Mouse (Mus musculus): ENCODE measurements at regions not wholly inside any gene's neighbourhood (a gene's known extent, or its start where the extent isn't known, plus 50 kb on each side); places are given as distances from the start of the nearest gene placed in this dataset.

DNA sequence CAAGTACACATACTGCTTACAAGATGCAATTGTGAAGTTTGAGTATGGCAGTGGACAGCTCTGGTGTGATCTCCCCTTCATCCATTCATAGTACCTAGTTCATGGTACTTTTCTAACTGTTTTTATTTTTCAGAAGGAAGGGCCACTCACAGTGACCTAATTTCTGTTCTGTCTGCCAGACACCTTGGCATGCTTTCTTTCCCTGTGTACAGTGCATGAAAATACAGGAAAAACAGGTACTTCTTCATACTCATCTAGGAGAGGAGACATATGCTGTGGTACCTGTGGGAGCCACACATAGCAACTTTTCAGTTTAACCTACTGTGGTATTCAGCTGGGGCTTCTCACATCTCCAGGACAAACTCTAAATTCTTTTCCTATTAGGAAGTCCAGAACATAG, 545.2 kb downstream of the Rnf144a start:
- Histone ChIP-seq H3K4me3 (ENCODE audit: low read length) (no peak overlapping the region), H3K4me2 (replicated peaks; ENCODE audit: low read depth, low read length) (no peak overlapping the region), H3K27ac (ENCODE audit: low read depth, low read length) (no peak overlapping the region), H3K27me3 (ENCODE audit: control insufficient read depth, insufficient read depth, low read length) (no peaks in the 10 kb centered on the region), H3K9me3 (ENCODE audit: control insufficient read depth, low read length) (no peaks in the 10 kb centered on the region), H3K9ac (ENCODE audit: low read depth, low read length) (no peak overlapping the region), H3K36me3 (ENCODE audit: control insufficient read depth, insufficient read depth, low read length) (no peaks in the 10 kb centered on the region), H3K4me1 (ENCODE audit: control insufficient read depth, insufficient read depth, low read length) (no peaks in the 10 kb centered on the region)
- no peak for ATAC-seq (ENCODE audit: low FRiP score, low TSS enrichment)

- WGBS: 94% methylated on average over 3 of the region's 3 CpGs
- H3K4me2 ChIP-seq (replicated peaks; ENCODE audit: low read depth, low read length): no peak overlapping the region
- no peaks in the 10 kb centered on the region for H3K27me3 ChIP-seq (ENCODE audit: control insufficient read depth, insufficient read depth, low read length)
- no peaks in the 10 kb centered on the region for H3K4me1 ChIP-seq (ENCODE audit: control insufficient read depth, insufficient read depth, low read length)
- H3K9me3 ChIP-seq (ENCODE audit: control insufficient read depth, low read length): no peaks in the 10 kb centered on the region
- no peak for ATAC-seq (ENCODE audit: low FRiP score, low TSS enrichment)
- no peak overlapping the region for H3K4me3 ChIP-seq (ENCODE audit: low read length)
- no peaks in the 10 kb centered on the region for H3K36me3 ChIP-seq (ENCODE audit: control insufficient read depth, insufficient read depth, low read length)
- no peak overlapping the region for H3K9ac ChIP-seq (ENCODE audit: low read depth, low read length)
- no peak overlapping the region for H3K27ac ChIP-seq (ENCODE audit: low read depth, low read length)
These were observed 550.0 kb downstream of the Rnf144a start for GRCm38 (mm10) chr12:25865063-25865462.

DNA sequence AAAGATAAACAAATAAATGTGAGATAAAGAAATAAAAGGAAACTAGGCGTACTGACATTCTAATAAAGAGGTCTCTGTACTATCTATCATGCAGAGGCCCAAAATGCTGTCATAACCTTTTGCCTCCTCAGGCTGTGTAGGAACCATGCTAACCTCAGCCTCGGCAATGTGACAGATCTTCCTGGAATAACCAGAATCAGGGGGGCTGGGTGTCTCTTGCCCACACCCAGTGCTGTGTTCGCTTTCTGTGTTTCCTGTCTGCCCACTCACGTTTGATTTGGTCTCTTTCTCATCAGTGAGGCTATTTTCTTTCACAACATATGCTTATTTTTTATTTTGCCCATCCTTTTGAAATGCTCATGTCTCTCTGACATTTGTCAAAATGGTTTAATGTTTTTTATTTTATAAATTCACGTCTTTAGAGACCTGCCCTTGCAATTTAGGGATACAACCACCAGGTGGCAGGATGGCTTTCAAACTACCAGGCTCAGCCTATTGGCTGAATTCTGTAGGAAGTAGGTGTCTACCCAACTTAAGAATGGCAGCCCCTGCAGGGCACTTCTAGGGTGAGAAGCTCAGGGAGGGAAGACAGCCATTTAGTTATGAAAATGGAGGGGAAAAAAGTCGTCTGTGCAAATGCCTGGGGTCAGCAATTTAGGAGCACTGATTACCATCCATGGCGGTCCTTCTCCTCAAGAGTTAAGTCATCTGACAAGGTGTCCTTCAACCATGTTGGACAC, 550.8 kb downstream of the Rnf144a start:
- WGBS: 68% methylated on average over 7 of the region's 7 CpGs
- no peak overlapping the region for H3K4me2 ChIP-seq (replicated peaks; ENCODE audit: low read depth, low read length)
- H3K27me3 ChIP-seq (ENCODE audit: control insufficient read depth, insufficient read depth, low read length): no peaks in the 10 kb centered on the region
- no peak overlapping the region for H3K9ac ChIP-seq (ENCODE audit: low read depth, low read length)
- no peak overlapping the region for H3K27ac ChIP-seq (ENCODE audit: low read depth, low read length)
- H3K4me1 ChIP-seq (ENCODE audit: control insufficient read depth, insufficient read depth, low read length): no peaks in the 10 kb centered on the region
- no peak overlapping the region for H3K4me3 ChIP-seq (ENCODE audit: low read length)
- H3K36me3 ChIP-seq (ENCODE audit: control insufficient read depth, insufficient read depth, low read length): no peaks in the 10 kb centered on the region
- no peak for ATAC-seq (ENCODE audit: low FRiP score, low TSS enrichment)
- 0 out of 2 replicates have a peak, but pooled peaks cover 3% of the 10 kb centered on the region for H3K9me3 ChIP-seq (ENCODE audit: control insufficient read depth, low read length)

DNA sequence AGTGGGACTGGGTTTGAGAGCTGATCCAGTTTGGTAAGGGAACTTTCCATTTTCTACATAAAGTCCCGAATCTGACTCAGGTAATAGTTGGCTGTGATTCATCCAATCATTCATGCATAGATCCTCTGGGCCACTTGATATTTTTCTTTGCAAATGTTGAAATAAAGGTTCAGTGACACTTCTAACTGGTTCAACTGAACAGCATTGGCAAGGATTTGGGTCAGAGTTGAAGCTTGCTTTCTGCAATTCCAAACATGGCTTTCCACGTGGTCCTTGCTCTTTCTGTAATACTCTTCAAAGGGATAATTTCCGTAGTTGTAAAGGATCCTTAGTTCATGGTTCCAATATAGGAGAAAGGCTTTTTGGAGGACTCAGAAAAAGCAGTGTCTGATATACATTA, 554.0 kb downstream of the Rnf144a start:
- H3K4me1 ChIP-seq (ENCODE audit: control insufficient read depth, insufficient read depth, low read length): no peaks in the 10 kb centered on the region
- no peak overlapping the region for H3K27ac ChIP-seq (ENCODE audit: low read depth, low read length)
- H3K4me3 ChIP-seq (ENCODE audit: low read length): no peak overlapping the region
- 0 out of 2 replicates have a peak, but pooled peaks cover 3% of the 10 kb centered on the region for H3K9me3 ChIP-seq (ENCODE audit: control insufficient read depth, low read length)
- H3K27me3 ChIP-seq (ENCODE audit: control insufficient read depth, insufficient read depth, low read length): no peaks in the 10 kb centered on the region
- H3K4me2 ChIP-seq (replicated peaks; ENCODE audit: low read depth, low read length): no peak overlapping the region
- H3K9ac ChIP-seq (ENCODE audit: low read depth, low read length): no peak overlapping the region
- WGBS: 85% methylated on average over 3 of the region's 3 CpGs
- no peak for ATAC-seq (ENCODE audit: low FRiP score, low TSS enrichment)
- no peaks in the 10 kb centered on the region for H3K36me3 ChIP-seq (ENCODE audit: control insufficient read depth, insufficient read depth, low read length)

GRCm38 (mm10) chr12:25858397-25858796, 556.7 kb downstream of the Rnf144a start:
- no peak for ATAC-seq (ENCODE audit: low FRiP score, low TSS enrichment)
- 0 out of 2 replicates have a peak, but pooled peaks cover 3% of the 10 kb centered on the region for H3K9me3 ChIP-seq (ENCODE audit: control insufficient read depth, low read length)
- 71% methylated on average over 6 of the region's 6 CpGs for WGBS
- no peaks in the 10 kb centered on the region for H3K4me1 ChIP-seq (ENCODE audit: control insufficient read depth, insufficient read depth, low read length)
- H3K27me3 ChIP-seq (ENCODE audit: control insufficient read depth, insufficient read depth, low read length): no peaks in the 10 kb centered on the region
- no peak overlapping the region for H3K9ac ChIP-seq (ENCODE audit: low read depth, low read length)
- no peak overlapping the region for H3K27ac ChIP-seq (ENCODE audit: low read depth, low read length)
- no peak overlapping the region for H3K4me2 ChIP-seq (replicated peaks; ENCODE audit: low read depth, low read length)
- H3K36me3 ChIP-seq (ENCODE audit: control insufficient read depth, insufficient read depth, low read length): no peaks in the 10 kb centered on the region
- H3K4me3 ChIP-seq (ENCODE audit: low read length): no peak overlapping the region

DNA sequence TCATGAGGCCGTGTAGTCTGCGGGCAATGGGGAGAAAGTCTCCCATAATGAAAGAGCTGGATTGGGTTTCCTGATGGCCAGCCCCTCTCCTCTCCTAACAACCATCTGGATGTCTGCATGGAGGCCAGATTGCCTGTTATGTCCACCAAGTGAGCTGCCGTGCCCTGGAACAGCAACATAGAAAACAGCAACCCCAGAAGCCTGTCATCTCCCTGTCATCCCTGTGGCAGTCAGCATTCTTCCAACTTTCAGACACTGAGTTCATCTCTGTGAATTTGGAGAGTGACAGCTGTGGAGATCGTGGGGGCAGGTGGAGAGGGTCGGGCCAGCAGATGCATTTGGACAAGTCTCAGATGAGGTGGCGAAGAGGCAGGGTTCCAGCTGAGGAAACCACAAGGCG, 585.0 kb downstream of the Rnf144a start:
- Histone ChIP-seq H3K4me2 (replicated peaks; ENCODE audit: low read depth, low read length) (no peak overlapping the region), H3K9me3 (ENCODE audit: control insufficient read depth, low read length) (no peaks in the 10 kb centered on the region), H3K27me3 (ENCODE audit: control insufficient read depth, insufficient read depth, low read length) (no peaks in the 10 kb centered on the region), H3K36me3 (ENCODE audit: control insufficient read depth, insufficient read depth, low read length) (no peaks in the 10 kb centered on the region), H3K27ac (ENCODE audit: low read depth, low read length) (no peak overlapping the region), H3K4me3 (ENCODE audit: low read length) (no peak overlapping the region), H3K9ac (ENCODE audit: low read depth, low read length) (no peak overlapping the region), H3K4me1 (ENCODE audit: control insufficient read depth, insufficient read depth, low read length) (no peaks in the 10 kb centered on the region)
- ATAC-seq (ENCODE audit: low FRiP score, low TSS enrichment): no peak
- WGBS: 79% methylated on average over 7 of the region's 7 CpGs

DNA sequence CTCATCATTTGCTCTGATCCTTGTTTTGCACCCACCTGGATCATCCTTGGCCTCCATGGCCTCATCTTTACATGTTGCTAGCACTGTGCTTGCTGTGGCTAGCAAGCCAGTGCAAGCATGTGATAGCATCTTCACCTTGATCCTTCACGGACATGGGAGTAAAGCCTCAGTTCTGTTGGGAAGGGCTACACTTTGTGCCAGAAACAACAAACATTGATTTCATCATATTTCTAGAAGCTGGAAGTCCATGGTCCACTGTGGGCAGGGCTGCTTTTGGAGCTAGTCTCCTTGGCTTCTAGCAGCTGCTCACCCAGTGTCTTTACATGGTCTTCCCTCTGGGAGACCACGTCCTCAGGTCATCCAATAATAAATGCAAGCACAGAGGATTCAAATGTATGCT, 587.1 kb downstream of the Rnf144a start:
- Histone ChIP-seq H3K36me3 (ENCODE audit: control insufficient read depth, insufficient read depth, low read length) (no peaks in the 10 kb centered on the region), H3K4me2 (replicated peaks; ENCODE audit: low read depth, low read length) (no peak overlapping the region), H3K27me3 (ENCODE audit: control insufficient read depth, insufficient read depth, low read length) (no peaks in the 10 kb centered on the region), H3K27ac (ENCODE audit: low read depth, low read length) (no peak overlapping the region), H3K4me1 (ENCODE audit: control insufficient read depth, insufficient read depth, low read length) (no peaks in the 10 kb centered on the region), H3K4me3 (ENCODE audit: low read length) (no peak overlapping the region), H3K9ac (ENCODE audit: low read depth, low read length) (no peak overlapping the region), H3K9me3 (ENCODE audit: control insufficient read depth, low read length) (no peaks in the 10 kb centered on the region)
- ATAC-seq (ENCODE audit: low FRiP score, low TSS enrichment): no peak
- WGBS: 78% methylated on average over 2 of the region's 2 CpGs

DNA sequence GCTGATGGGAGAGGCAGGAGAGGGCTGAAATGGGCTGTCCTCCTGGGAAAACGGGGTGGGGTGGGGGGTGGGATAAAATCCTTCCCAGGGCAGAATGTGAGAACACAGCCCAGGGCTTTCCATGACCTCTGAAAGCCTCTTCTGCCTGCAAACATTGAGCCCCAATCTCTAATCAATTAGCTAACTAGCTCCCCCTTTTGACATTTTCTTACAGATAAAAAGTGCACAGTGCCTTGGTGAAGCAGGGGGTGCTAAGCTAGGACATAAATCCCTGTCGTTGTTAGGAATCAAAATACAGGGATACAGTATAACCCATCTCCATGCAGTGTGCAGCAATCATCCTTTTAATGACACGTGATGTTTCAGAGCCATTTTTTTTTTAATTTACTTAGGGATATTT, 588.1 kb downstream of the Rnf144a start:
- WGBS: 26% methylated on average over 3 of the region's 3 CpGs
- no peaks in the 10 kb centered on the region for H3K4me1 ChIP-seq (ENCODE audit: control insufficient read depth, insufficient read depth, low read length)

DNA sequence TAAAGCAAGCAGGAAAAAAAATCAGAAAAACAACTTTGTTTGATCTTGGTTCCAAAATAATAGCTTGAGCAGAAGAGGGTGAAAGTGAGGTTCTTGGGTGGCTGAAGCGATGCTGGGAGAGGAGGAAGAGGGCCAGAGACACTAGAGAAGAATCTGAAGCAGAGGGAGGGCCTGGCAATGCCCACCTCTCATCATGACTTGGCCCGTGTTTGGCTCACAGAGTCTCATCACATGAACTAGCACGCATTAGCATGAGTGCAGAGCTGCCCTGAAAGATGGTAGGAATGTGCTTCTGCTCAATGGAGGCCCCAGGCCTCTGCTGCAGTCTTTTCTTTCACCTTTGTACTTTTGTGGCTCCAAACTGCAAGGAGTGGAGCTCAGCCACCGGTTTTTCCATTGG, 588.6 kb downstream of the Rnf144a start:
- Histone ChIP-seq H3K27me3 (ENCODE audit: control insufficient read depth, insufficient read depth, low read length) (no peaks in the 10 kb centered on the region), H3K27ac (ENCODE audit: low read depth, low read length) (no peak overlapping the region), H3K36me3 (ENCODE audit: control insufficient read depth, insufficient read depth, low read length) (no peaks in the 10 kb centered on the region), H3K4me1 (ENCODE audit: control insufficient read depth, insufficient read depth, low read length) (no peaks in the 10 kb centered on the region), H3K9me3 (ENCODE audit: control insufficient read depth, low read length) (no peaks in the 10 kb centered on the region), H3K4me2 (replicated peaks; ENCODE audit: low read depth, low read length) (no peak overlapping the region), H3K4me3 (ENCODE audit: low read length) (no peak overlapping the region), H3K9ac (ENCODE audit: low read depth, low read length) (no peak overlapping the region)
- ATAC-seq (ENCODE audit: low FRiP score, low TSS enrichment): no peak
- 72% methylated on average over 4 of the region's 4 CpGs for WGBS

More for the DNA sequence above, 588.1 kb downstream of the Rnf144a start:
- Histone ChIP-seq H3K4me2 (replicated peaks; ENCODE audit: low read depth, low read length) (no peak overlapping the region), H3K9me3 (ENCODE audit: control insufficient read depth, low read length) (no peaks in the 10 kb centered on the region), H3K27ac (ENCODE audit: low read depth, low read length) (no peak overlapping the region), H3K36me3 (ENCODE audit: control insufficient read depth, insufficient read depth, low read length) (no peaks in the 10 kb centered on the region), H3K4me3 (ENCODE audit: low read length) (no peak overlapping the region), H3K9ac (ENCODE audit: low read depth, low read length) (no peak overlapping the region), H3K27me3 (ENCODE audit: control insufficient read depth, insufficient read depth, low read length) (no peaks in the 10 kb centered on the region)
- no peak for ATAC-seq (ENCODE audit: low FRiP score, low TSS enrichment)
